Mouse (Mus musculus): Measurements from ENCODE around the gene Ptpn13.

The Ptpn13 gene

GRCm38 (mm10) chr5:103598264-103598663, 173.3 kb downstream of the Ptpn13 start:
- CTCF ChIA-PET, result interaction anchor here in 1 of 4 experiments (5.7 kb wide), 1 partner anchor 11 kb away, joined by 23 read pairs; no protein-coding TSS in a partner anchor

GRCm38 (mm10) chr5:103598881-103599280, 173.9 kb downstream of the Ptpn13 start:
- ChIA-PET POLR2A (interaction anchor here in 1 of 4 experiments (2.3 kb wide), 1 partner anchor 30 kb away, joined by 6 read pairs; the partner anchor contains the start of gene Slc10a6), CTCF (interaction anchor here in 2 of 4 experiments (1.1 to 5.7 kb wide), 2 partner anchors 11 to 12 kb away, joined by 5 to 23 read pairs; no protein-coding TSS in a partner anchor)

More at GRCm38 (mm10) chr5:103598264-103598663, 173.3 kb downstream of the Ptpn13 start:
- POLR2A ChIA-PET, result interaction anchor here in 1 of 4 experiments (2.3 kb wide), 1 partner anchor 31 kb away, joined by 6 read pairs; the partner anchor contains the start of gene Slc10a6

GRCm38 (mm10) chr5:103603115-103603893, 178.3 kb downstream of the Ptpn13 start:
- POLR2A ChIA-PET, result interaction anchor here in 1 of 4 experiments (0.9 to 1.2 kb wide), 3 partner anchors 53 to 234 kb away, joined by 3 to 4 read pairs (median 3); partner anchors contain the start of gene 1700016H13Rik
- CTCF ChIA-PET, result interaction anchor here in 1 of 4 experiments (0.9 kb wide), 1 partner anchor 16 kb away, joined by 6 read pairs; no protein-coding TSS in a partner anchor

GRCm38 (mm10) chr5:103605707-103606106, 180.7 kb downstream of the Ptpn13 start:
- POLR2A ChIA-PET, result interaction anchor here in 1 of 4 experiments (0.6 kb wide), 1 partner anchor 632 kb away, joined by 9 read pairs; no protein-coding TSS in a partner anchor
- CTCF ChIA-PET, result interaction anchor here in 2 of 4 experiments (0.6 to 2.5 kb wide), 3 partner anchors 18 to 54 kb away, joined by 3 to 6 read pairs (median 5); no protein-coding TSS in a partner anchor

- POLR2A ChIA-PET, result interaction anchor here in 2 of 4 experiments (0.6 to 1.2 kb wide), 3 partner anchors 19 to 138 kb away, joined by 3 read pairs; partner anchors contain the start of gene Slc10a6 (in 1 of the 2)
- CTCF ChIA-PET, result interaction anchor here in 1 of 4 experiments (0.6 kb wide), 1 partner anchor 425 kb away, joined by 4 read pairs; no protein-coding TSS in a partner anchor
These were observed 185.2 kb downstream of the Ptpn13 start for GRCm38 (mm10) chr5:103610148-103610547.

- POLR2A ChIA-PET, result interaction anchor here in 2 of 4 experiments (0.6 to 0.8 kb wide), 2 partner anchors 78 to 137 kb away, joined by 3 read pairs; no protein-coding TSS in a partner anchor
- CTCF ChIA-PET, result no interaction called here
These were observed 186.0 kb downstream of the Ptpn13 start for GRCm38 (mm10) chr5:103610856-103611472.

GRCm38 (mm10) chr5:103612316-103612715, 187.3 kb downstream of the Ptpn13 start:
- ChIA-PET POLR2A (interaction anchor here in 1 of 4 experiments (1.0 kb wide), 1 partner anchor 9 kb away, joined by 4 read pairs; no protein-coding TSS in a partner anchor), CTCF (interaction anchor here in 1 of 4 experiments (0.6 kb wide), 1 partner anchor 1542 kb away, joined by 5 read pairs; no protein-coding TSS in a partner anchor)

- CTCF ChIA-PET, result interaction anchor here in 1 of 4 experiments (0.9 kb wide), 1 partner anchor 41 kb away, joined by 3 read pairs; no protein-coding TSS in a partner anchor
- POLR2A ChIA-PET, result interaction anchor here in 1 of 4 experiments (0.6 kb wide), 1 partner anchor 279 kb away, joined by 8 read pairs; no protein-coding TSS in a partner anchor
These were observed 189.4 kb downstream of the Ptpn13 start for GRCm38 (mm10) chr5:103614356-103614755.

- ChIA-PET POLR2A (interaction anchor here in 1 of 4 experiments (0.6 to 1.2 kb wide), 2 partner anchors 13 to 142 kb away, joined by 3 read pairs; no protein-coding TSS in a partner anchor), CTCF (interaction anchor here in 2 of 4 experiments (1.0 to 1.2 kb wide), 3 partner anchors 30 to 38 kb away, joined by 3 to 8 read pairs (median 3); no protein-coding TSS in a partner anchor)
These were observed 192.2 kb downstream of the Ptpn13 start for GRCm38 (mm10) chr5:103617191-103617590.

GRCm38 (mm10) chr5:103620301-103620973, 195.4 kb downstream of the Ptpn13 start:
- CTCF ChIA-PET, result interaction anchor here in 2 of 4 experiments (1.2 to 4.4 kb wide), 2 partner anchors 34 kb away, joined by 3 to 16 read pairs; partner anchors contain the start of gene 1700016H13Rik (in 1 of the 2)
- POLR2A ChIA-PET, result interaction anchor here in 1 of 4 experiments (1.7 to 2.2 kb wide), 2 partner anchors 23 to 36 kb away, joined by 6 to 8 read pairs; partner anchors contain the start of gene 1700016H13Rik

GRCm38 (mm10) chr5:103622321-103622720, 197.3 kb downstream of the Ptpn13 start:
- CTCF ChIA-PET, result interaction anchor here in 1 of 4 experiments (4.4 kb wide), 1 partner anchor 32 kb away, joined by 16 read pairs; the partner anchor contains the start of gene 1700016H13Rik
- POLR2A ChIA-PET, result no interaction called here

- ChIA-PET CTCF (interaction anchor here in 1 of 4 experiments (4.4 kb wide), 1 partner anchor 30 kb away, joined by 16 read pairs; the partner anchor contains the start of gene 1700016H13Rik), POLR2A (no interaction called here)
These were observed 199.8 kb downstream of the Ptpn13 start for GRCm38 (mm10) chr5:103624831-103625230.

- CTCF ChIA-PET, result interaction anchor here in 3 of 4 experiments (0.6 to 1.6 kb wide), 3 partner anchors 26 to 63 kb away, joined by 3 to 5 read pairs (median 3); no protein-coding TSS in a partner anchor
- POLR2A ChIA-PET, result interaction anchor here in 3 of 4 experiments (1.1 to 2.2 kb wide), 6 partner anchors 9 to 30 kb away, joined by 3 to 7 read pairs (median 6); no protein-coding TSS in a partner anchor
These were observed 203.5 kb downstream of the Ptpn13 start for GRCm38 (mm10) chr5:103628499-103628898.

- POLR2A ChIA-PET, result interaction anchor here in 3 of 4 experiments (0.6 to 2.2 kb wide), 8 partner anchors 8 to 192 kb away, joined by 3 to 7 read pairs (median 4); no protein-coding TSS in a partner anchor
These were observed 204.2 kb downstream of the Ptpn13 start, which contains the start of gene Slc10a6 for GRCm38 (mm10) chr5:103629111-103629764. Slc10a6 (minus strand) TSS chr5:103629403.

GRCm38 (mm10) chr5:103629854-103630580, 205.0 kb downstream of the Ptpn13 start:
- CTCF ChIA-PET, result interaction anchor here in 1 of 4 experiments (0.5 to 1.2 kb wide), 3 partner anchors 25 to 444 kb away, joined by 4 read pairs; no protein-coding TSS in a partner anchor

More at GRCm38 (mm10) chr5:103629111-103629764, 204.2 kb downstream of the Ptpn13 start, which contains the start of gene Slc10a6:
- CTCF ChIA-PET, result interaction anchor here in 3 of 4 experiments (0.5 to 1.6 kb wide), 5 partner anchors 25 to 227 kb away, joined by 3 to 5 read pairs (median 3); no protein-coding TSS in a partner anchor

More at GRCm38 (mm10) chr5:103629854-103630580, 205.0 kb downstream of the Ptpn13 start:
- POLR2A ChIA-PET, result interaction anchor here in 3 of 4 experiments (0.6 to 2.2 kb wide), 6 partner anchors 9 to 191 kb away, joined by 3 to 7 read pairs (median 4); no protein-coding TSS in a partner anchor

Measured in embryonic stem cell, embryonic (primary cell).